Mouse (Mus musculus) stomach, postnatal 0 days (tissue): Measurements from ENCODE around the gene Rce1. TPM values are rescaled to one million over a fixed set of nuclear protein-coding genes. Genes with fewer than 3 reads are reported as not detected.

Experiments used
- ATAC-seq: fragments of 200-750 bp; cut with Nextera tagmentation; 2 replicates; pipeline ENCODE4 v1.8.0; 2017; ENCODE audit not compliant: low FRiP score, low TSS enrichment
- DNase-seq: peaks from one replicate; pipeline ENCODE4 v3.0.0-alpha.2; 2016; ENCODE audit warnings: low spot score
- H3K27ac ChIP-seq: fragments of 300-500 bp; sonication (generic); replicated peaks from 2 replicates; pipeline ENCODE4 v1.5.1; 2014; ENCODE audit warnings: mild to moderate bottlenecking, control low read depth
- H3K27me3 ChIP-seq: fragments of 300-500 bp; sonication (generic); 2 replicates; pipeline ENCODE4 v1.6.1; 2014; ENCODE audit warnings: low read length; ENCODE audit not compliant: control insufficient read depth, insufficient read depth
- H3K36me3 ChIP-seq: fragments of 300-500 bp; sonication (generic); 2 replicates; pipeline ENCODE4 v1.6.1; 2014; ENCODE audit warnings: low read length, mixed read lengths; ENCODE audit not compliant: control insufficient read depth, insufficient read depth
- H3K4me1 ChIP-seq: fragments of 300-500 bp; sonication (generic); replicated peaks from 2 replicates; pipeline ENCODE4 v1.6.1; 2014; ENCODE audit warnings: antibody characterized with exemption; ENCODE audit not compliant: control insufficient read depth, insufficient read depth
- H3K4me2 ChIP-seq: fragments of 300-500 bp; sonication (generic); replicated peaks from 2 replicates; pipeline ENCODE4 v1.6.1; 2014; ENCODE audit warnings: low read depth, mild to moderate bottlenecking, control low read depth, moderate library complexity
- H3K4me3 ChIP-seq: fragments of 300-500 bp; sonication (generic); 2 replicates; pipeline ENCODE4 v1.5.1; 2014; ENCODE audit warnings: low read depth, low read length, control low read depth
- H3K9ac ChIP-seq: fragments of 300-500 bp; sonication (generic); 2 replicates; pipeline ENCODE4 v1.6.1; 2014; ENCODE audit warnings: mild to moderate bottlenecking, low read length, control low read depth, mixed read lengths
- H3K9me3 ChIP-seq: fragments of 300-500 bp; sonication (generic); 2 replicates; pipeline ENCODE4 v1.6.1; 2016; ENCODE audit warnings: low read length; ENCODE audit not compliant: control insufficient read depth
- CTCF ChIP-seq: IDR thresholded peaks from 2 replicates; pipeline ENCODE4 v1.5.1; 2016; ENCODE audit warnings: antibody characterized with exemption, low read depth, mild to moderate bottlenecking, moderate library complexity
- EP300 ChIP-seq: optimal IDR thresholded peaks from 2 replicates; pipeline ENCODE3; 2016; ENCODE audit warnings: antibody characterized with exemption
- WGBS: fragments of 180-500 bp; shearing (Covaris S2); extraction: QIAGEN DNeasy Blood & Tissue Kit; methylation state at CpG from one replicate; pipeline ENCODE4 v1.1.7; 2014; 5-methylcytosine and 5-hydroxymethylcytosine counted together
- microRNA-seq: library from miRNA; unstranded; fragments of <30 nt; microRNA quantifications from one replicate; pipeline ENCODE4, GENCODE M21; 2016
- polyA plus RNA-seq: library from polyadenylated mRNA; unstranded; fragments of >200 nt; fragmentation: Nextera tagmentation; extraction: Ambion mirVana; gene quantifications from 2 replicates; pipeline ENCODE4 v1.2.1, GENCODE M21; 2015

The Rce1 gene
- polyA plus RNA-seq, 1 experiment from 2014 or later, result 46.4 TPM

- Histone ChIP-seq H3K9ac (no peak overlapping the region), H3K4me1 (no peaks in the 10 kb centered on the region), H3K27me3 (no peaks in the 10 kb centered on the region), H3K9me3 (no peaks in the 10 kb centered on the region), H3K36me3 (no peaks in the 10 kb centered on the region), H3K27ac (no peak overlapping the region), H3K4me2 (no peak overlapping the region), H3K4me3 (no peak overlapping the region)
- 62% methylated on average over 2 of the region's 2 CpGs for WGBS
- DNase-seq (no peak), ATAC-seq (no peak)
- TF ChIP-seq CTCF (no peak), EP300 (no peak)
These were observed 46.6 kb downstream of the Rce1 start for GRCm38 (mm10) chr19:4578799-4579198.

DNA sequence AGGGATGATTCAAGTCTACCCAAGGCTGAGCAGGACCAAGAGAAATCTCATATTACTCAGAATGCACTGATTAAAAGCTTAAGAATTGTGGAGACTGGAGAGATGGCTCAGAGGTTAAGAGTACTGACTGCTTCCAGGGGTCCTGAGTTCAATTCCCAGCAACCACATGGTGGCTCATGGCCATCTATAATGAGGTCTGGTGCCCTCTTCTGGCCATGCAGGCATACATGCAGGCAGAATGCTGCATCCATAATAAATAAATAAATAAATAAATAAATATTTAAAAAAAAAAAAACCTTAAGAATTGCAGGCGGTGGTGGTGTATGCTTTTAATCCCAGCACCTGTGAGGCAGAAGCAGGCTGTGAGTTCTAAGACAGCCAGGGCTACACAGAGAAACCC lies 52.2 kb downstream of the Rce1 start:
- H3K9ac ChIP-seq, result no peak overlapping the region
- no peaks in the 10 kb centered on the region for H3K9me3 ChIP-seq
- H3K4me3 ChIP-seq, result no peak overlapping the region
- TF ChIP-seq CTCF (peak; percentile 54), EP300 (no peak)
- no peak overlapping the region for H3K27ac ChIP-seq
- no peak for DNase-seq
- no peaks in the 10 kb centered on the region for H3K36me3 ChIP-seq
- WGBS, result 74% methylated on average over 1 of the region's 1 CpGs
- no peak overlapping the region for H3K4me2 ChIP-seq
- H3K4me1 ChIP-seq, result no peaks in the 10 kb centered on the region
- H3K27me3 ChIP-seq, result no peaks in the 10 kb centered on the region
- ATAC-seq, result no peak

Small RNA genes lying within 50 kb of the gene (microRNA-seq; reads per million reads assigned to microRNA genes)
- gene Mir6986, result 0.96 reads per million

Other genes starting within 250 kb of the Rce1 start
- gene Kdm2a, start 227.4 kb downstream of the Rce1 start, polyA plus RNA-seq, result 12.9 and 15.0 TPM in 2 replicates
- 45.5 and 48.0 TPM in 2 replicates for gene Rhod, start 186.2 kb downstream of the Rce1 start, polyA plus RNA-seq
- 1.9 and 2.5 TPM in 2 replicates for gene Syt12, start 148.2 kb downstream of the Rce1 start, polyA plus RNA-seq
- 0.74 and 1.5 TPM in 2 replicates for gene 2010003K11Rik, start 127.1 kb downstream of the Rce1 start, polyA plus RNA-seq
- 28.9 and 33.9 TPM in 2 replicates for gene Pcx, start 115.2 kb downstream of the Rce1 start, polyA plus RNA-seq
- 4.3 and 5.0 TPM in 2 replicates for gene Lrfn4, start 10.0 kb downstream of the Rce1 start, polyA plus RNA-seq
- gene Gm960, start 73.0 kb upstream of the Rce1 start, polyA plus RNA-seq, result 1.7 and 2.3 TPM in 2 replicates
- gene Sptbn2, start 85.5 kb upstream of the Rce1 start, polyA plus RNA-seq, result 3.5 and 3.6 TPM in 2 replicates
- 17.6 and 19.3 TPM in 2 replicates for gene Rbm4b, start 130.9 kb upstream of the Rce1 start, polyA plus RNA-seq
- 22.2 and 23.3 TPM in 2 replicates for gene Rbm4, start 168.3 kb upstream of the Rce1 start, polyA plus RNA-seq
- 16.0 and 19.1 TPM in 2 replicates for gene Gm21992, start 186.0 kb upstream of the Rce1 start, polyA plus RNA-seq
- gene Rbm14, start 186.0 kb upstream of the Rce1 start, polyA plus RNA-seq, result 21.9 and 24.2 TPM in 2 replicates
- gene Ccs, start 213.7 kb upstream of the Rce1 start, polyA plus RNA-seq, result 72.7 and 81.6 TPM in 2 replicates
- gene Ccdc87, start 213.7 kb upstream of the Rce1 start, polyA plus RNA-seq, result 0.05 TPM in 1 of 2 replicates, not detected in the other
- gene Ctsf, start 229.5 kb upstream of the Rce1 start, polyA plus RNA-seq, result 24.1 and 28.4 TPM in 2 replicates